Mouse (Mus musculus) MEL (cell line): Measurements from ENCODE around the gene Hsdl1.

Experiments used
- CTCF ChIP-seq, 3 experiments: IDR thresholded peaks in 2 of 3; conservative IDR thresholded peaks in 1 of 3; 2 replicates each; pipeline ENCODE4 v1.5.1; 2011 to 2012; ENCODE audit warnings: low read length in 3 of 3, low read depth in 2 of 3, mild to moderate bottlenecking in 2 of 3, improper control_type of control experiment in 1 of 3, inconsistent platforms in 1 of 3, mixed read lengths in 1 of 3, moderate library complexity in 1 of 3; ENCODE audit not compliant: control insufficient read depth in 1 of 3, insufficient read depth in 1 of 3, poor library complexity in 1 of 3, severe bottlenecking in 1 of 3
- E2F4 ChIP-seq: IDR thresholded peaks from 2 replicates; pipeline ENCODE4 v1.6.1; 2011; ENCODE audit warnings: low read depth, low read length, improper control_type of control experiment, borderline replicate concordance
- ELF1 ChIP-seq: IDR thresholded peaks from 2 replicates; pipeline ENCODE4 v1.6.1; 2014; ENCODE audit warnings: low read depth, mild to moderate bottlenecking, inconsistent platforms, low read length, improper control_type of control experiment, moderate library complexity
- GATA1 ChIP-seq: IDR thresholded peaks from 2 replicates; pipeline ENCODE4 v1.6.1; 2011; ENCODE audit warnings: low read depth, low read length, improper control_type of control experiment
- POLR2A ChIP-seq, 2 experiments: IDR thresholded peaks; 2 replicates each; pipeline ENCODE4 v1.6.1; 2011 to 2012; ENCODE audit warnings: low read length in 2 of 2, mild to moderate bottlenecking in 2 of 2, control low read depth in 1 of 2, improper control_type of control experiment in 1 of 2, low read depth in 1 of 2, moderate library complexity in 1 of 2; ENCODE audit not compliant: control insufficient read depth in 1 of 2, insufficient read depth in 1 of 2, poor library complexity in 1 of 2
- RCOR1 ChIP-seq: IDR thresholded peaks from 2 replicates; pipeline ENCODE4 v1.6.1; 2012; ENCODE audit warnings: low read depth, mild to moderate bottlenecking, inconsistent platforms, low read length, improper control_type of control experiment
- SMC3 ChIP-seq: IDR thresholded peaks from 2 replicates; pipeline ENCODE4 v1.6.1; 2011; ENCODE audit warnings: low read depth, low read length, improper control_type of control experiment
- TAL1 ChIP-seq: IDR thresholded peaks from 2 replicates; pipeline ENCODE4 v1.6.1; 2012; ENCODE audit warnings: mild to moderate bottlenecking, inconsistent platforms, low read length, moderate library complexity, mixed read lengths
- TCF12 ChIP-seq: IDR thresholded peaks from 2 replicates; pipeline ENCODE4 v1.6.1; 2014; ENCODE audit warnings: low read depth, mild to moderate bottlenecking, inconsistent platforms, low read length, improper control_type of control experiment, moderate library complexity
- ZMIZ1 ChIP-seq: IDR thresholded peaks from 2 replicates; pipeline ENCODE4 v1.6.1; 2012; ENCODE audit warnings: low read depth, mild to moderate bottlenecking, inconsistent platforms, low read length, improper control_type of control experiment, moderate library complexity
- ZNF384 ChIP-seq: IDR thresholded peaks from 2 replicates; pipeline ENCODE4 v1.6.1; 2012; ENCODE audit warnings: low read depth, mild to moderate bottlenecking, inconsistent platforms, low read length, improper control_type of control experiment

- no peak for TF ChIP-seq CTCF (IDR thresholded peaks at IDR 0.05 in 2 of 3, conservative IDR thresholded peaks at IDR 0.05 in 1 of 3; ENCODE audit: control insufficient read depth in 1 of 3, insufficient read depth in 1 of 3, low read depth in 2 of 3, low read length in 3 of 3, poor library complexity in 1 of 3, severe bottlenecking in 1 of 3)
- TF ChIP-seq ELF1, result no peak
- no peak for TF ChIP-seq POLR2A (IDR thresholded peaks at IDR 0.05; ENCODE audit: control insufficient read depth in 1 of 2, insufficient read depth in 1 of 2, low read depth in 1 of 2, low read length in 2 of 2, poor library complexity in 1 of 2)
- no peak for TF ChIP-seq TAL1
- TF ChIP-seq GATA1, result no peak
- no peak for TF ChIP-seq RCOR1
- no peak for TF ChIP-seq SMC3
- no peak for TF ChIP-seq TCF12
- TF ChIP-seq E2F4, result no peak
- no peak for TF ChIP-seq ZMIZ1
- no peak for TF ChIP-seq ZNF384
These were observed 46.2 kb downstream of the Hsdl1 start for GRCm38 (mm10) chr8:119528762-119529161.
